Mouse (Mus musculus) megakaryocyte, embryonic 14.5 days (primary cell): ENCODE measurements at regions not wholly inside any gene's neighbourhood (a gene's known extent, or its start where the extent isn't known, plus 50 kb on each side); places are given as distances from the start of the nearest gene placed in this dataset.

Source experiments
- FLI1 ChIP-seq: IDR thresholded peaks from 2 replicates; pipeline ENCODE4 v1.6.1; 2012; ENCODE audit warnings: low read length, inconsistent platforms, mixed read lengths
- GATA1 ChIP-seq: IDR thresholded peaks from 3 replicates; pipeline ENCODE4 v1.6.1; 2012; ENCODE audit warnings: mixed read lengths, low read length, inconsistent platforms, borderline replicate concordance

DNA sequence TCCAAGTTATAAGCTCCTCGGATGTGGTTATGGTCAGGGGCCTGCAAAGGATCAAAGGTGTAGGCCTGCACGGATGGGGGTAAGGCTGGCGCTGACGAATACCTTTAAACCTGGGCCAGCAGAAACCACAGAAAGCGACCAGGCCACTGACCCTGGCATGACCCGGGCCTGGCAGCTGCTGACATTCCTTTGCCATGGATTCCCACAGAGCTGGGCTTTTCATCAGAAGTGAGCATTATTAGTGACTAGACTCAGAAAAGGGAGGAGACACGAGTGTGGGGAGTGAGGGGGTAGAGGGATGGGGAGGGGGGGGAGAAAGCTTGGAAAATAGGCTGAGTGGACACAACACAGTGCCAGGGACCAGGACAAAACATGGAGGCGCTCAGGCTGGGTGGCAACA, 750.9 kb downstream of the Gm826 start:
- no peak for TF ChIP-seq FLI1
- TF ChIP-seq GATA1: no peak
